Mouse (Mus musculus): ENCODE data around the gene Neurl4.

DNA sequence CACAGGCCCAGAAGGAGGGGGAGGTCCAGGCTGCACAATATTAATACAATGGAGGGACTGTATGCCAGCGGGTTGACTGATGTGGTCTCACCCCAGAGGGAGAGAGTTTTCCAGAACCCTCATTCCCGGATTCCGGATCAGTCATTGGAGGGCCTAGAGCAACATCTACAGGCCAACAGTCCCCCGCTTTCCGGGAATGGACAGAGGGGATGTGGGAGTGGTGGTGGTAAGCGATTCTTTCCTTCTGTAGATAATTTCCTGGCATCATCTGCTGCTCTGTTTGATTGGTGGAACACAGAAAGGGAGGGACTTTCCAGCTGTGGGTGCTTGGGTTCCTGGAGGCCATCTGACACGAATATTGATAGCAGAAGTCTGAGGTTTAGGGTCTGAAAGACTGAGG, 24.7 kb upstream of the Neurl4 start:
- TF ChIP-seq POLR2A (IDR thresholded peaks at IDR 0.05; ENCODE audit: extremely low read depth, insufficient read depth, low read length) (no peak), CTCF (IDR thresholded peaks at IDR 0.05; ENCODE audit: low read depth, low read length) (no peak)

All from liver, adult 2 months (tissue).